Mouse (Mus musculus) brain, adult 2 months (tissue): ENCODE measurements around the gene Usp39.
A peak's percentile ranks its signal among the peaks of the same experiment; 100 is the strongest.

Source experiments
- DNase-seq: peaks from one replicate; pipeline ENCODE4 v3.0.0; 2011; ENCODE audit warnings: low read depth, low spot score

Usp39 gene

DNA sequence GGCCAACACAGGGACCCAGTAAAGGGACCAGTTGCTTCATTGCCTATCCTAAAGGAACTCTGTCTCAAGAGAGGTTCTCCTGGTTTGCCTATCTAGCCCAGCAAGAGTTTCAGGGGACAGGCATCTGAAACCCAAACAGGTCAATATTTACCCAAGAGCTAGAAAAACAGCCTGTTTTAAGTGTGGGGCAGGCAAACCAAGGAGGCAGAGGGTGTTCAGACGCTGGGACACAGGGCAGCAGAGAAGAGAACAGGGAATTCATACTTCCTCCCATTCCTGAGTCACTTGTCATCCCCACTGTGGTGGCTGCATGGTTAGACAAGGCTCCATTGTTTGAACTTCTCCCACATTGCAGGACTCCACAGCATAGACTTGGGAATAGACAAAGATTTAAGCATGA is 26.6 kb upstream of the Usp39 start:
- DNase-seq: peak; percentile 61

DNA sequence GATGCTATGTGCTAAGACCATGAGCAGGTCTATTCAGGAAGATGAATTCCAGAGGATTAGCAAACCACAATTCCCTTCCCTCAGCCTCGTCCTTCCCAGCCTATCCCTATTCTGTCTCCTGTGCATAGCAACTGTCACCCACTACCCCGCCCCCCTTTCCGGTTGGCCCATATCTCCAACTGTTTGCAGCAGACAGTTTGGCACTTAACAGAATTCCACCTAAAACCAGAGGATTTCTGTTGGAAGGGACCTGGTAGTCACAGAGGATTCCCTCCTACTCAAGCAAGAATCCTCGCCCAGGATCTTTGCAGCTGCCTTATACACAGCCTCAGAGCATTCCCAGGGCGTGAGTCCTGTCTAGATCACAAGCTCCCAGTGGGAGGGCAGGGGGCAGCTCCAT is 26.2 kb upstream of the Usp39 start:
- DNase-seq: peak; percentile 83

DNA sequence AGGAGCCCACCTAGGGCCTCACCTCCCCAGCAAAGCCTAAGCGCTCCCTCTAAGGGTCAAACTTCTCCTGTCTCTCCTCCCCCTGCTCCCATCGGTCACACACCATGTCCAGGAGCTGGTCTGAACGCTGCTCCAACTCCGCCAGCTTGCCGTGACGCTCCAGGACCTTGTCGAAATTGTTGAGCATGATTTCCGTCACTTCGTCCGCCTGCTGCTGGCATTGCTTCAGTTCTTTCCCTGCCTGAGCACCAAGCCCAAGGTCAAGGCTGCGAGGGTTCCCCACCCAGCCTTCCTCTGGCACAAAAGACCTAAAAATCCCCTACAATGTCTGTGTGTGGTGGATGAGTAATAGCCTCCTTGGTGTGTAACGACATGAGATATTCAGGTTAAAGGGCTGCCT is 25.1 kb upstream of the Usp39 start:
- no peak for DNase-seq

DNA sequence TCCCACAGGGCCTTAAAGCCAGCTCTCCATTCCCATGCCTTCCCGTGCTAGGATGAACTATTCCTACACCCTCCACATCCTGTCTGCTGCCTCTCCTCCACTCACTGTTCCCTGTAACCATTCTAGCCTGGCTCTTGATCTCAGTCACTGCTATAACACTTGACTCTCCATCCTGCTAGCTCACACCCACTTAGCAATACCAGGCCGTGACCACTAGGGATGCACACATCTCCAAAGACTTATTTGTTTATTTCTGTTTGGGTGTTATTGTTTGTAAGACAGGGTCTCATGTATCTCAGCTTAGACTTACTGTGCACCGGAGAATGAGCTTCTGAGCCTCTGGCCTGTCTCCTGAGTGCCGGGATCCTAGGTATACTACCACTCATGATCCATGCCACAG is 24.6 kb upstream of the Usp39 start:
- DNase-seq: no peak

DNA sequence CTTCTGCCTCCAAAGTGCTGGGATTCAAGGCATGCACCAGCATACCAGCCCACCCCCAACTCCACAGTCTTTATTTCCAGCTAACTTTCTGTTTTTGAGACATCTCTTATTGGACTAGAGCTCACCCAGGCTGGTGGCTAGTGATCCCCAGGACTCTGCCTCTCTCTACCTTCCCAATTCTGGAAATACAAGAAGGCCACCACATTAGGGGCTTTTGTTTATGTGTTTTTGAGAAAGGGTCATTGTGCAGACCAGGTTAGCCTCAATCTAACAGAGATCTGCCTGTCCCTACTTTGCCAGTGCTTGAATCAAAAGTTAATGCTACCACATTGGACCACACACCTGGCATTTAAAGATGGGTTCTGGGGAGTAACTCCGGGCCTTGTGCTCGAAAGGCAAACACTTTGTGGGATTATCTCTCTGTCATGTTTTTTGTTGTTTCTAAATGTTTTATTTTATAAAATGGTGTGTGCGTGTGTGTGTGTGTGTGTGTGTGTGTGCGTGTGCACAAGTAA is 22.5 kb upstream of the Usp39 start:
- no peak for DNase-seq

DNA sequence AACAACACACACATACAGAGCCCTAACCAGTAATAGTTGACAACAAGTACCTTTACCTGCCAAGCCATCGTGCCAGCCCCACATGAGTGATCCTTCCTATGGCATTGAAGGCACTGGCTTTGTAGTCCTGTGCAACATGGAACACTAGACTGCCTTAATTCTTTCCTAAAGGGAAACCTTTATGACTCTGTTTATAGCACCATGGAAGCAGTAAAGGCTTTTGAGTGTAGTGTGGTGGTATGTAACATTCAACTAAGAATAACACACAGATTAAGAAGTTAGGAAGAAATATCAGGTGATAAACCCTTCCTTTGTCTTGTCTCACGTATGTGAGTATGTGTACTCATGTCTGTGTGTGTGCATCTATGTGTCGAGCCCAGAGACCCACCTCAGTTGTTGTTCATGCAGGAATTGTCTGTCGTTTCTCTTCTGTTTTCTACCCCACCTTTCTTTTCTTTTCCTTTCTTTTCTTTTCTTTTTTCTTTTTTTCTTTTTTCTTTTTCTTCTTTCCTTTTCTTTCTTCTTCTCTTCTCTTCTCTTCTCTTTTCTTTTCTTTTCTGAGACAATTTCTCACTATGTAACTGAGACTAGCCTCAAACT is 22.0 kb upstream of the Usp39 start, which contains the start of gene Rnf181:
TSS of gene Rnf181 (minus strand) at position 113 of the 600 bp plus-strand sequence.
- no peak for DNase-seq

DNA sequence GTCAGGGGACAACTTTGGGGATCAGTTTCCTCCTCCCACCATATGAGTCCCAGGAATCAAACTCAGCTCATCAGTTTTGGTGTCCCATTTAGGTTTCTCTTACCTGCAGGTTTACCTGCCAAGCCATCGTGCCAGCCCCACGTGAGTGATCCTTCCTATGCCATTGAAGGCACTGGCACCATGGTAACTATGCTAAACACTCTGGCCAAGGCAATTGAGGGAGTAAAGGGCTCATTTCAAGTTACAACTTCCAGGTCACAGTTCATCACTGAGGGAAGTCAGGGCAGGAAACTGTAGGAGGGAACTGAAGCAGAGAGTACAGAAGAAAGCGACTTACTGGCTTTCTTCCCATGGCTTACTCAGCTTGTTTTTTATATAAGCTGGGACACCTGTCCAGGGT is 21.3 kb upstream of the Usp39 start:
- DNase-seq: no peak

DNA sequence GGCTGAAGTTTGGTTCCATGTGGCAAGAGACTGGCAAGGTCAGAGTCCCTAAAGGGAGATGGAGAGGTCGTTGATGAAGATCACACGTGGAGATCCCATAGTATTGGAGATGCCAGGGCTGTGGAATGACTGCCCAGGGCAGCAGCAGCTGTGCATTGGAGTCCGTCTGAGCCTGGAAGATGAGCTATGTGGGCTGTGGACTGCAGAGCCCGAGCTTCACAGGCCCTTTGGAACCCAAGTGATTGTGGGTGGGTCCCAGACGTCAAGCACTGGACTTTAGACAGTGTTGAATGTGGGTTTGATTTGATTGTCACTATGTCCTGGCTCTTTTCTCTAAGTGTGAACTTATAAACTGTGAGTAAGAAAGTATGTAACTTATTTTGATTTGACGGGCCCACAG is 20.0 kb upstream of the Usp39 start:
- DNase-seq: no peak

DNA sequence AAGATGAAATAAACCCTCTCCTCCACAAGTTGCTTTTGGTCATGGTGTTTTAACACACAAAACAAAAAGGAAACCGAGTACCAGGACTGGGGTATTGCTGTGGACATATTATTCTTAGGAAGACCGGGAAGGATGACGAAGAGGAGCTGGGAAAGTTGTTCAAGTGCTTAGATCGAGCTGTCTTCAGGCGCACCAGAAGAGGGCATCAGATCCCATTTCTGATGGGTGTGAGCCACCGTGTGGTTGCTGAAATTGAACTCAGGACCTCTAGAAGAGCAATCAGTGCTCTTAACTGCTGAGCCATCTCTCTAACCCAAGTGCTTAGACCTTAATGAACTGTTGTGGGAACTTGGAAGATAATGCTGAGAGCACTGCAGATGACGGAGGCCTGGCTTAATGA is 19.0 kb upstream of the Usp39 start:
- DNase-seq: no peak

DNA sequence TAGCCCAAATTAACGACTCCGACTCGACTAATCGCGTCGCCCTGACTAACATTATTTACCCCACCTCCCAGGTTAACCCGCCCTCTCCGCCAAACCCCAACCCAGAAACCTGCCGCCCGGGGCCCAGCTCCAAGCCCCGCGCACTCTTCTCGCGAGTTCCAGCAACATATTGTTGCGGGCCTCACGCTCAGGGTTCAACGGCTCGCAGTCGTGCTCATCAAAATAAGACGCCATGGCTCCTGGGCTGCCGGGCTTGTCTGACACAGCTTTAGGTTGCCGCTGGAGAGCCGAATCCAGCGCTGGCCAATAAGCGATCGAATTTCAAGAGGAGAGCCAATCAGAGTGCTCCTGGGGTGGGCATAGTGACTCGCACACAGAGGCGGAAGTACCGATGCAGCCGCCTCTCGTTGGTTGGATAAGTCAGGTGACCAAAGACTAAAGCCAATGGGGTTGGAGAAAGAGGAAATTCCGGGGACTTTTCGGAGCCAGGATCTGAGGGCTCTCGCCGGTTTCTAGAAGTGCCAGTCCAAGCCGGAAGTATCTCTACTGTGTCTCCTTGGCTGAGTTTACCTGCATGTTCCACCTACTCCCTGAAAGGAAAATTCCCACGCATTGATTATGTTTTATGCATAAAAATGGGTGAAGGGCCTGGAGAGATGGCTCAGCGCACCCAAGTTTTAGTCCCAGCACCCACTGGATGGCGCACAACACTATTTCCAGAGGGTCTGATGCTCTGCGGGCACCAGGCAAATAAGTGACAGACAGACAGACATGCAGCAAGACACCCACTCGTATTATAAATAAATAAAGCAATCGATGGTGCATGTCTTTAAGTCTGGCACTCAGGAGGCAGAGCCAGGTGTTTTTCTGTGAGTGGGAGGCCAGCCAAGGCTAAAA is 17.4 kb upstream of the Usp39 start:
- peak; percentile 99 for DNase-seq

DNA sequence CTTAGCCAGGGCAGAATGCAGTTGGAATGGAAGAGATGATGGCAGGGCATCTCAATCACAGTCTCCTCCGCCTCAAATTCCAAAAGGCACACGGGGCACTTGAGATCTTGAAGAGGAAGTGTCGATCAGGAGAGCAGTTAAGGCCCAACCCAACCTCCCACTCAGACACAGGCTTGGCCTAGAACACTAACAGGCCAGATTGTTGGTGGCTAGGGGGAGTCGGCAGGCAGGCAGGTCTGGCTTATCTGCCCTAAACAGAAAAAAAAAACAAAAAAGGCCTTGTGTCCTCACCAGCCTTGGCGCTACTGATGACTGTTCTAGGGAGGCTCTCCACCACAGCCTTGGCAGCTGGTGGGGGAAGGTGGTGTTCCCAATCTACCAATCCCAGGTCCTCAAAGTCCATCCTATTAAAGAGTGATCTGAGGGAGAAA is 16.2 kb upstream of the Usp39 start:
- DNase-seq: no peak

DNA sequence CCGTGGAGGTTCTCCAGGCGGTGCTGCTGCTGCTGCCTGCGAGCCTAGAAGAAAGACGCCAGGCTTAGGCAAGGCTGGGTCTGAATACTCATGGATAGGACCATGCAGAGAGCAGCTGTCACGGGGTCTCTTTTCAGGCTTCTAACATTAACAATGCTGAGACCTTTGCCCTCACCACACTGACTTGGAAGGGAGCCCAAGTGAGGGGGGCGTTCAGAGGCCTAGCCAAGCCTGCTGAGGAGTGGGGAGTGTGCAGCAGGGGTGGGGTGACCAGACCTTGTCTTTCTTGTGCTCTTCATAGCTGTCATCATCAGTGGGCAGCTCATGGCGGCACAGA is 15.6 kb upstream of the Usp39 start:
- DNase-seq: no peak

DNA sequence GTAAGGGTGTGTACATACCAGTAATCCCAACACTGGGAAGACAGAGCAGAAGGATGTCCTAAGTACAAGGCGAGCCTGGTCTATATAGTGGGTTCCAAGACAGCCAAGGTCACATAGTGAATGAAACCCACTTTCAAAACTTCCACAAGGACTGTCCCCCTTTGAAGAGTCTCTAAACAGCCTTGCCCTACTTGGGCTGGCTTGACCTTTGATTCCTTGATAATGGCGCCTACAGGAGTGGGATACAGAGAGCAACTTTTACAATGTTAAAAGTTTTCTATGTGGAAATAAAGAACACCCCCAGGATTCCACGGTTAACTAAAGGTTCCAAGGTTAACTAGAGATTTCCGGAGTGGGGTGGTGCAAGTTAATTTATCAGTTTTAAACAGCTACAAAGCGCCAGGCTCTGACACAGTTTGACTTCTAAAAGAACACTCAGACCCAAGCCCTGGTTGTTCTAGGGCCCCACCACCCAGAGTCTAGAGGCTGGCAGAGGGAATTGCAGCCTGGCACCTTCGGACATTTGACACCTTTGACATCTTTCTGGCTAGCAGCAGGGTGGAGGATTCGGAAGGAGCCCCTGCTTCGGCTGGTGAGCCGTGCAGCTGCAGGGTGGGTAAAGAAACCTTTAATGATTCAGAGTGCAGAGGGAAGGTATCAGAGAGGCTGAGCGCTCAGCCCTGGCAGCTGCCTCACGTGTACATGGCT is 15.1 kb upstream of the Usp39 start:
- no peak for DNase-seq

DNA sequence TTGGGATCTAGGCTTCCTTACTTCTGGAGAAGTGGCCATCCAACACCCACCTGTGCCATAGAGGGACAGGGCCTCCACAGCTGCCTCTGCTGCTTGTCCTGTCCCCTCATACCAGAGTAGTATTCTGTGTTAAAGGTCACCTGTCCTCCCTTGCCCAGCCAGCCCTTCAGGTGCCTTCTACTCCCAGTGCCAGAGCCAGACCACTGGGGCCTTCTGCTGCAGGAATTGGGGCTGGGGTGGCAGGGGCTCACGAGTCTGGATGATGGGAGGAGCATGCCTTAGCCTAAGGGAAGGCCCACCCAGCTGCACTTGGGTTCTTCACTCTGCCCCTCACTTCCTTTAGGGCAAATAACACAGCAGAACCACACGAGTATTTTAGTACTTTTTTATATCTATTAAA is 14.4 kb upstream of the Usp39 start:
- DNase-seq: no peak

DNA sequence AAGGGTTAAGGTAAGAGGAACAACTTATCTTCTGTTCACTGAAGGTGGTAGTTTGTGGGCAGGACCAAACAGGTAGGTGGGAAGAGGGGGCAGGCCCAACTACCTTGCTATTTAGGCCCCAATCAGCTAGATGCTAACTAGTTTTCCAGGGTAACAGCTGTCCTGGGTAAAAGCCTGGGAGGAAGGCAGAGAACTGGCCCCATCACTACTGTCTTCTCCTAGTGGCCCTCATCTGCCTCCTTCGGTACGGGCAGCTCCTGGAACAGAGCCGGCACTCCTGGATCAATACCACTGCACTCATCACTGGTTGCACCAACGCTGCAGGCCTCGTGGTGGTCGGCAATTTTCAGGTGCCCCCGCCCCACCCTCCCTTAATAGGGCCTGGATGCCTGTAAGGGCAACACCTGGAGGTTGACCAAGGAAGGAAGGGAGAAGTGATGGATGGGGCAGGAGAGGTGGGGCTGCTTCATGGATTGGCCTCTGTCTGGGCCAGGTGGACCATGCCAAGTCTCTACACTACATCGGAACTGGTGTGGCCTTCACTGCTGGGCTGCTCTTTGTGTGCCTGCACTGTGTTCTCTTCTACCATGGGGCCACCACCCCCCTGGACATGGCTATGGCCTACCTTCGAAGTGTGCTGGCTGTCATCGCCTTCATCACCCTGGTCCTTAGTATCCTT is 13.2 kb upstream of the Usp39 start:
- DNase-seq: no peak

DNA sequence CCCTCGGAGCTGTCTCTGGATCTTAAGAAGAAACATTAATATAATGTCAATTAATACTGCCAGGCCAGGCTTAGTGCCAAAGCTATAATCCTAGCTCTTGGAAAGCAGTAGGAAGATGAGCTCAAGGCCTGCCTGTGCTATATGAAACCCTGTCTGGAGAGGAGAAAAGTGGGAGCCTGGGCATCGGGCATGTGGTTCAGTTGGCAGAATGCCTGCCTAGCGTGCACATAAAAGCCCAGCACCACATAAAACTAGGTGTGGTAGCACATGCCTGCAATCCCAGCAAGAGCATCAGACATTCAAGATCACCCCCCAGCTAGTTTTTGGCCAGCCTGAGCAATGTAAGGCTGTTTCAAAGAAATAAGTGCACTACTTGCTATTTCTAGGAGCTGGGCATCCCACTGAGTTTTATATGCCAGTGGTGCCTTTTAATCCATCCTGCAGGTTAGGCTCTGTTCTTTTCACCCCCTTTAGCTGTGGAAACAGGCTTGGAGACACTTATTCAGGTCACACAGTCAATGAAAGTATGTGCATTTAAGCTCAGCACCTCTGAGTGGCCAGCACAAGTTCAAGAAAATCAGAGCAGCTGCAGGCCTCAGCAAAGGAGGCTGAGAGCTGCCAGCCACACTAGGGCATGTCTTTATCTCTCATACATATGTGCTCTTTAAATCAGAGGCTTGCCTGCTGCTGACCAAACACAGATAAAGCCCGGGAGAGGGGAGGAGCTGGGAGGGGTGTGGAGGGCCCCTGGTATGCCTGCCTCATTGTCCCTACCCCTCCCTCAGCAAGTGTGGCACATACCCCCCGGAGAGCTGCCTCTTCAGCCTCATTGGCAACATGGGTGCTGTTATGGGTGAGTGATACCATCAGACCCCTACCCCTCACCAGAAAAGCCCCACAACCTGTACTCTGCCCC is 12.4 kb upstream of the Usp39 start:
- DNase-seq: peak; percentile 36

DNA sequence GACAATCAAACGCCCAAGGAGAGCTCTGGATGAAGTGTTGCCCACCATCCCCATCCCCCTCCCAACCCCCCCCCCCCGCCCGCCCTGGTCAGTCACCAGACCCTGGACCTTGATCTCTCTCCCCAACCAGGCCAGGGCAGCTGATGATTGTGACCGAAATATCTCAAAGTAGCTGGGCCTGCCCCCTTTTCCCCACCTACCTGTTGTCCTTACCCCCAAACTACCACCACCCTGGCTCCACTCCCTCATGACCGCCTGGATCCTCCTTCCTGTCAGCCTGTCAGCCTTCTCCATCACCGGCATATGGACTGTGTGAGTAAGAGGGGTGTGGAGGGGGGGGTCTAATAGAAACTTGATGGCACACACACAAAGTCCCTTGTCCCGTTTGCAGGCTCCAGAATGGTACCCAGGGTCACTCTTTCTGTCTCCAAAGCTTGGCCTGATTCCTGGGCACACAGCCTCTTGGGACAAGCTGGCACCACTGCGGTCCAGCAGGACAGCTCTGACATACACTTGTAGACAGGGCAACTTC is 11.1 kb upstream of the Usp39 start:
- DNase-seq: peak; percentile 65

DNA sequence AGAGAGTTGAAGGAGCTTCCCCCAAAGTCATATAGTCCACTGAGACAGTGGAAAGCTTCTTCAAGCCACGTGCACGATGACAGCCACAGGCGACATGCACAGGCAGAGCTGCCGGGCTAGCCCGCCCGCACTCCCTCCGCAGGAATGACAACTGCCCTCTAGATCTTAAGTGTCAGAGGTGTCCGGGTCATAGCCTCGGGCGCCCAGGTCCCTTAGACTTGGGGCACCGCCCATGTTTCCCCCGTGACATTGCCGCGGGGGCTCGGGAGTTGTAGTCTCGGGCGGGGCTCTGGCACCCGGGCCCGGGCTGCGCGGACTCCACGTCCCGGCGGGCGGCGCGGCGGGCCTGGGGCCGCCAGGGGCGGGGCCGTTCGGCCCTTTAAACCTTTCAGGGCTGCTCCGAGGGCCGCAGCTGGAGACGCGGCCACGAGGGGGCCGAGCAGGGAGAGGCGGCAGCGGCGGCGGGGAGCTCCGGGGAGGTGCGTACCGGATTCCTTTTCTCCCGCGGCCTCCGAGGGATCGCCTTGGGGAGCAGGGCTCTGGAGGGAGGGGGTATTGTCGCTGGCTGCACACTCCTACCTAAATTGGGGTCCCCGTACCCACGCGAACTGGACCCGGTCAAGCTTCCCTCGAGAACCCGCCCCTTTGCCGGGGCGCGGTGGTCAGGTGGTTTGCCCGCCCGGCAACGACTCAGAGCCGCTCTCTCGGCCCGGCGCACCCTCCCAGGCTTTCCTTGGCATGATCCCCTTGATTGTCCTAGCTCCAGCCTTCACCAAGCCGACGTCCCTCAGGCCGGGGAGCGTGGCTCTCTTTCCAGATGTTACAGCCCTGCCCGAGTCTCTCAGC is 10.3 kb upstream of the Usp39 start, which contains the start of gene Tmem150a:
TSS of gene Tmem150a (plus strand) at position 382 of the 846 bp plus-strand sequence.
- DNase-seq: peak; percentile 85

DNA sequence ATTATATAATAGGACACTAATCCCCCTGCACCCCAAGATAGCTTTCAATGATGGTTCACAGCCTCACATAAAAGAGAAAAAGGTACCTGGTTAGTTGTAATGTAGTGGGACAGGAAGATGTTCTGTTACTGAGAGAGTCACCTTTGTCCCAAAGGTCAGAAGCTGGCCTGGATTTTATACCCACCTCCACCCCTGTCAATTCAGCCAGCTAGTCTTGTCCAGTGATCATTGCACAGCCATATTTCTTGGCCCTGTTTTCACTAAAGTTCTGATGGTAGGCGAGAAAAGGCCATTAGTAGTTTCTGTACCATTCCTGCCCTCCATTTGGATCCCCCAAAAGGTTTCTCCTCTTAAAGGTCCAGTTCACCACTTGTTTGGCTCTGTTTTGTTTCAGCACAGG is 9.0 kb upstream of the Usp39 start:
- DNase-seq: no peak
